Mouse (Mus musculus) cerebellum, adult (tissue): ENCODE data around the gene Rngtt.
A peak's percentile ranks its signal among the peaks of the same experiment; 100 is the strongest.
"Not testable (repeated sequence)": the region's sequence is repeated elsewhere in the genome, so short reads cannot be mapped to it uniquely, and the experiment has no call there.

Experiments used
- ATAC-seq: cut with Nextera tagmentation; 2 replicates; pipeline ENCODE4 v1.9.2; 2017; ENCODE audit warnings: mild to moderate bottlenecking, moderate library complexity, mixed read lengths; ENCODE audit not compliant: insufficient number of reproducible peaks, low FRiP score, low TSS enrichment

The Rngtt gene

DNA sequence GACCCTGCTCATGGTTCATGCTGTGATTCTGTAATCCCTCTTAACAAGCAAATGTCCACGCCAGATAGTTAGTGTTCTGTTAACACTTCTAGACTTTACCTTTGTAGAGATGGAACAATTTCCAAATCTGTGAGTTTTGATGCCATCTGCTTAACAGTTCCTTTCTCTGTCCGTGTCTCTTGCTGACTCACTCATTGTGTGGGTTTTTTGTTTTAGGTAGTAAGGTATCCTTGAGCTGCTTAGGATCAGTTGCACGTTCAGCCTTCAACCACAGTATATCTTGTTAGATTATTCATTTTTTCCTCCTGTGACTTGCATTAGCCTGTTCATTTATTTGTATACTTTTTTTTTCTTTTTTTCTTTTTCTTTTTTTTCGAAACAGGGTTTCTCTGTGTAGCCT lies 107.3 kb downstream of the Rngtt start:
- ATAC-seq: no peak

DNA sequence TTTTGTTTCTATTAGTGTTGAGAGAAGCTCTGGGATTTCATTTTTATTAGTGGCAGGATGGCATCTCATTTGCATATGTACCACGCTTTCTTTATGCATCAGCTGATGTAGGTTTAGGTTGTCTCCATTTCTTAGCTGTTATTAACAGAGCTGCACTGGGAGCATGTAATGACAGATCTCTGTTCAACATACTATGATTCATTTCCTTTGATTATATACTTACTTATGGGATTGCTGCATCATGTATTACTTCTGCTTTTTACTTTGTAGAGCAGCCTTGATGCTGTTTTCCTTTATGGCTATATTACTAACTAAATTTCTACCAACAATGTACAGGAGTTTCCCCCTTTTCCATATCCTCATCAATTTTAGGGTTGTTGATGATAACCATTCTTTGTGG lies 109.5 kb downstream of the Rngtt start:
- no peak for ATAC-seq

DNA sequence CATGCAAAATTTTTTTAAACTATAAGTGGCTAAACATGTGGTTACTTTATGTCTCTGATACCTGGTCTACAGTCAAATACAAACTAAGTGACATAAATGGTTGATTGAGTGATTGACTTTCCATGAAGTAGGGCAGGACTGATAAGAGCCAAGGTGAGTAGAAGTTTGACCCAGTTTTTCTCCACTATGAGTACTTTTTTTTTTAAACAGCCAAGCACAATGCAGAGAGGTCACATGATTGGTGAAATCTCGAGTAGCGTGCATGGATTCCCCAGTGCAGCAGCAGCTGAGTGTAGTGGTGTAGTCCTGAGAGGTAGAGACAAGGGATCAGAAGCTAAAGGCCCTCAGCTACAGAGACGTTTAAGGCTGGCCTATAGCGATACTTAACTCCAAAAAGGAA lies 118.7 kb downstream of the Rngtt start:
- ATAC-seq: no peak

DNA sequence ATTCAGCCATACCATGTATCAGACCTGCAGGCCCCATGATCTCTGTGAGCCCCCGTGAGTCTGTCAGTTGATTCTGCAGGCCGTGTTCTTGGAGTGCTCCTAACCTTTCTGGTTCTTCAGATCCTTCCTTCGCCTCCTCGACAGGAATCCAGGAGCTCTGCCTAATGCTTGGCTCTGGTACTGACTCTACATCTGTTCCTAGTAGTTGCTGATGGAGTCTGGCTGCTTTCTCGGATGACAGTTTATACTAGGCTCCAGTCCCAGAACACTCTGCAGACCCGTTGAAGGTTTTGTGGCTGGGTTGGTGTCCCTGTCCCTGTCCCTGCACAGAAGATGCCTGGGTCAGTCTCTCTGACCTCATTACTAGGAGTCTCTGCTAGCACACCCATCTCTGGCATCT lies 131.8 kb downstream of the Rngtt start:
- peak; percentile 49; the same call in 1 of the 2 replicates for ATAC-seq

DNA sequence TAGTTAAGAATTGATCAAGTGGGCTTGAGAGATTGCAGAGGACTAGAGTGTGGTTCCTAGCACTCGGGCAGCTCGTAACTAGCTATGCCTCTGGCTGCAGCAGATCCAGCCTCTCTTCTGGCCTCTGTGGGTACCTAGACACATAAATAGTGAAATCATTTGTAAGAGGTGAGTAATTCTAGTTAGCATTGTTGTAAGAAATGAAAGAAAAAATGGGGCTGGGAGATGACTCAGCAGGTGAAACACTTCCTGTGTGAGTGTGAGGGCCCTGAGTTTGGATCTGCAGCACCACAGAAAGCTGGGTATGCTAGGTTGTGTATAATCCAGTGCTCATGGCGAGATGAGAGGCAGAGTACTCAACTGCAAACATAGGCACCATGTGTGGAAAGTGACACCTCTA lies 136.2 kb downstream of the Rngtt start:
- no peak for ATAC-seq

DNA sequence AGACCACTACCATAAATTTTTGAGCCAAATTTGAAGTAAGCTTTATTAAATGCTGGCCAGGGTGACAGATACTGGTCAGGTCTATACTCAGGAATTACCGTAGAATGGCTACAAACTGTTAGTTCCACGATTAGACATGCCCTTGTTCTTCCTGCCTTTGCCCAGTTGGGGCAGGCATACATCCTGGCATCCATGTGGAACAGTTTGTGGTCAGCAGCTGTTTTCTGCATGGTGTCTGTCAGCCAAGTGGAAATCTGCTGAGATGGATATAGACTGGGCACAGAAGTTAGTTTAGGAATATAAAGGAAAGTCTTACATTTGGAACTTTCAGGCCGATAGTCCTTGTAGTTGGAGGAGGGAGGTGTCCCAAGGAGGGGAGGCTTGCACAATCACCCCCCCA lies 136.8 kb downstream of the Rngtt start:
- ATAC-seq: no peak

DNA sequence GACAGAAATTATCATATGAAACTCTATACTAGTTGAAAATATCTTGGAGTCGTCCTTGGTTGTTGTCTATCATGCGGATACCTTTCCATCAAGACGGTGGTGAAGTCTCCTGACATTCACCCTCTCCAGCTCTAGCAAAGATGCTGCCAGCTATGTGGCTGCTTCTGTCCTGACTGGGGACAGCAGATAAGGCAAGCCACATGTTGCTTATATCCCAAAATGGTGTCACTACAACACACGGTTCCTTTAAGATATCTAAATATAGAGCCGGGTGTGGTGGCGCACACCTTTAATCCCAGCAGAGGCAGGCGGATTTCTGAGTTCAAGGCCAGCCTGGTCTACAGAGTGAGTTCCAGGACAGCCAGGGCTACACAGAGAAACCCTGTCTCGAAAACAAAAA lies 140.2 kb downstream of the Rngtt start:
- not testable (repeated sequence) for ATAC-seq

DNA sequence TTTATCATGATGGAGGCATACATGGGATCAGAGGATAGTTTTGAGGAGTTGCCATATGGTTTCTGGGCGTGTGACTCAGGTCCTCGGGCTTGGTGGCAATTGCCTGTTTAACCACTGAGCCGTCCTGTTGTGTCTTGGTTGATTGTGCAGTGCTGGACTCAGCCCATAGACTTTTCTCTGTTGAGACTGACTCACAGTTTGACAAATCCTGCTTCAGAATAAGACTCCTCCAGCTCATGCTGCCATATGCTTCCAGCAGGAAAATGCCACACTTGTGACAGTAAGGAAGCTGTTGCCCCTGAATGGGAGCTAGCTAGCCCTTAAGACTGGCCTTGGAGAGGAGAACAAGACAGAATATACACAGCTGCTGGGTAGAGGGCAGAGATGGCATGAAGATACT lies 149.7 kb downstream of the Rngtt start:
- ATAC-seq: no peak

DNA sequence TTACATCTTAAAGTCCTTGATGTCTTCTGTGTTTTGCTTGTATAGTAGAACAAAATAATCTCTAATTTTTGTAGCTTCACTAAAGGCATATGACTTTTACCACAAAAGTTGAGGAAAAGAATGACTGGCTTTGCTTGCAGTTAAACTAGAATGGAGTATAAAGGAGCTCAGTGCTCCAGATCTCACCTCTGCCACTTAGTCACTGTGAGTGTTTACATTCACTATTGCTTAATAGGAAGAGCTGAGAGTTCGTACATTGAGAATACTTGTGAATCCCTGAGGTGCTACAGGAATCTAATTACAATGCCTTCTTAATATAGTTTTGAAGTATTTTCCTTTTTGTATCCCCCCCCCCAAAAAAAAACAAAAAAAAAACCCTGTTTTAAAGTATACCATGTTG lies 154.3 kb downstream of the Rngtt start:
- no peak for ATAC-seq

DNA sequence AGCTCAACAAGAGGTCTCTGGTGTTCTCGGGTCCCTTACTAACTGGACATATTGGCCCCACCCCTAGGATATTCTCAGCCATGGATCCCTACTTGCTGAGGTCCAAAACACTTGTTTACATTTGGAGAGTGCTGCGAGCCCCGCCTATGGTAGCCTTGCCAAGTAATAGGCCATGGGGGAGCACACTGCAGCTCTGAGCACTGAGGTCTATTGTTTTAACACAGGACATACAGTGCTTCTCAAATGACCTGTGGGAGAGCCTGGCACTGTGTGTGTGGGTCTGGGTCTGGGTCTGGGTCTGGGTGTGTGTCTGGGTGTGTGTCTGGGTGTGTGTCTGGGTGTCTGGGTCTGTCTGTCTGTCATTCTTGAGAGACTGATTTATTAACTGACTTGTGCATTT lies 155.8 kb downstream of the Rngtt start:
- ATAC-seq: peak; percentile 31; the same call in 1 of the 2 replicates

DNA sequence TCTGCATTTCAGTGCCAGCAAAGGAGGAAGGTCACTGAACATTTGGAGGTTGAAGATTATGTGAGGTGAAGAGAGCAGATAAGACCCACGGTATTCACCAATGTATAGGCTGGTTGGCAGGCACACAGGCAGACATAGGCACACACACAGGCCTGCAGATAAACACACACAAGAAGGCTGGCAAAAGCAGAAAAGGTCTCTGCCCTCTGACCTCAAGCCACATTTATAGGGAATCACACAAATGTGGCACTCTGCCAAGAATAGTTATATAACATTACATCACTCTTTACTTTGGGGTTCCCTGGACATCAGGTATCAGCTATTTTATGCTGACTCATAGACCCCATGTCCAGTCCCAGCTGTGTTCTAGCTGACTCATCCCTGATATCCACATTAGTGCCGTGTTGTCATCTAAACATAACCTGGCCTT lies 156.9 kb downstream of the Rngtt start:
- ATAC-seq: no peak

DNA sequence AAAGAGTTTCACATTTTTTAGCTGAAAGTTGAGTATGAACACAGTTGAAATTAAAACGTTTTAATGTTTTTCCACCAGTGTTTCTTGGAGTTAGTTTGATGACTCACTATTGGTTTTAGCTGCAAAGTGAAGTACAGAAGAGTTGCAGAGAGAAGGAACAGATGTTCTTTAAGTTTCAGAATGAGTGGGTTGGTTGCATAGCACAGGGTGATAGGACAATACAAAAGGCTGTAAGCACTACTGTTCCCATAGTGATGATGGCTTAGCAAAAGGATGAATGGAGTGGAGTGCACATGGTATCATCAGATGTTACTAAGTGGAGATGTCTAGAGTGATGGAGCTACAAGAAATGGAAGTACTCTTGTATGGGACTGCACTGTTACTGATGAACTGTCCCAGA lies 157.5 kb downstream of the Rngtt start:
- ATAC-seq: no peak

DNA sequence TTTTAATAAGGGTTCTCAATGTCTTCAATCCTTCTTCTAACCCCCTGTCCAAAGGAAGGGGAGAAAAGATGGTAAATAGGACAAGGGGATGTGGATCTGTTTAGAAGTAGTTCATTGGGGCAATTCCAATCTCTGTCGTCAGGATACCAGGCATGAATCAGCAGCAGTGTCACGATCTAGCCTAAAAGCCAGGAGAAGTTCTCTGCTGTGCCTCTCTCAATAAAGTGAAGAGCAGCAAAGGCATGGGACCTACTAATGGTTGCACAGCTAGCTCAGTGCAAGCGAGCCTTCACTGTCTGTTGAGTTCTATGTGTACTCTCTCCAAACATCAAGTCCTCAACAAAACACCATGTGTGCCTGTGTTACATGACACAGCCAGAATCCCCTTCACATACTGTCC lies 158.0 kb downstream of the Rngtt start:
- no peak for ATAC-seq

DNA sequence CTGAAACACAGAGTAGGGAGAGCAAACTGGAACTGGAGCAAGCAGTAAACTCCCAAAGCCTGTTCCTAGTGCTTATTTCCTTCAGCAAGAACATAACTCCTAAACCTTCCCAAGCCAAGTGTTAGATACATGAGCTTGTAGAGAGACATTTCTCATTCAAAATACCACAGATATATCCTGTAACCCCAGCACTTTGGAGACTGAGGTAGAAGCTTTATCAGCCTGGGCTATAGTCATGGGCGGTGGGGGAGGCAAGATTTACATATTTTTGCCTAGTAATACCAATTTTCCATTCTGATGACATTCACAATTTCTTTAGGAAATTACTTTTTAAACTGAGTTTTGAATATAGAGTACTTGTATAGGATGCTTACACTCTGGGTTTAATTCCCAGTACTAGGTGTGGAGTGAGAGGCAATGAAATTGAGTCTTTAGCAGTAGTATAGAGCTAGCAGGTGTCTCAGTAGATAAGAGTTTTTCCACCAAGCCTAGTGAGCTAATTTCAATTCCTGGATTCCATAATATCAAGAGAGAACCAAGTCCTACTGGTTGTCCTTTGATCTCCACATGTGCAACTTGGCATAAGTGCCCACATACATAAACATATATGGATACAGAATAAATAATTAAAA lies 160.7 kb downstream of the Rngtt start:
- no peak for ATAC-seq

DNA sequence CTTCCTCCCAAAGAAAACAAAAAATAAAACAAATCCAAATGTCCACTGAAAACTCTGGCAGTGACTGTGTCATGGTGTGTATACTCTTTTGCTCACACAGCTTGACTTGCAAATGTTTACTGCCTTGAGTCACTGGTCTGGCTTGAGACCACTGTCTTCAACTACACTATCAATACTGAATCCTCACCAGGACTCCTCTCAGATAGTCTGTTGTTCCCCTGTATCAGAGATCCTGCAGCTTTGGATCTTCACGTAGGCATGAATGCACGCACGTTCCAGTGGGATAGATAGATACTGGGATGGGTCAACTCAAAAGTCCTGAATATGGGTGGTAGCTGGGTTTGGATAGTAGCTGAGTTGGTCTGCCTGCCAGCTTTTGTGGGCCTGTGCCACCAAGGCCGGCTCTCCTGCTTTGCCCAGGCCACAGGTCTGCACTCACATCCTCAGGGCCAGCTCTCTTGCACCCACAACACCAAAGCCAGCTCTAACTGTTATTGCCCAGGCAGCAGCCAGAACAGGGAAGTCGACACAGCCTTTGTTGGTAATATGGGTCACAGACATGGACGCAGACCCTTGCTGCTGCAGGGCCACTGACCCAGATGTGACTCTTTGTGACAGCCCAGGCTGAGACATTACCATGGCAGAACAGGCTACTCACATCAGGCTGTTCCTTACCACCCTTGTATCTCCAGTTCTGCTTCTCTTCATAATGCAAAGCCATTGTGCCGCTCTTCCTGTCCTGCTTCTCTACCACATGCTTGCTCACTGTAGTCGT lies 168.1 kb downstream of the Rngtt start:
- ATAC-seq: no peak

DNA sequence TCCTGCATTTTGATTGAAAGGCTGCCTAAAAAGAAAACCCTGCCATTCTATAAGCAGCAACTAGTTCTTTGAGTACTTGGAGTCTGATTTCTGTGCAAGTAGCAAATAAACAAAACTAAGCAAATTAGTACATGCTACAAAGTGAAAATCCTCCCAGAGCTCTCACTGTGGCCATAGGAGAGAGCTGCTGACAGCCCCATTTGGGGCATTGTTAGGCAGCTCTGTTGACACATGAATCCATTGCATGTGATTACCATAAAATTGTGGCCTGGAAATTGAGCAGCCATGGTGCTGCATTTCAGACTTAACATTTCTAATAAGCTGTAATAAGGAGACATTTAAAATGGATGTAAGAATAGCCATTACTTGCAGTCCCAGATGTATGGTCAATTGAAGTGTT lies 171.6 kb downstream of the Rngtt start:
- no peak for ATAC-seq

DNA sequence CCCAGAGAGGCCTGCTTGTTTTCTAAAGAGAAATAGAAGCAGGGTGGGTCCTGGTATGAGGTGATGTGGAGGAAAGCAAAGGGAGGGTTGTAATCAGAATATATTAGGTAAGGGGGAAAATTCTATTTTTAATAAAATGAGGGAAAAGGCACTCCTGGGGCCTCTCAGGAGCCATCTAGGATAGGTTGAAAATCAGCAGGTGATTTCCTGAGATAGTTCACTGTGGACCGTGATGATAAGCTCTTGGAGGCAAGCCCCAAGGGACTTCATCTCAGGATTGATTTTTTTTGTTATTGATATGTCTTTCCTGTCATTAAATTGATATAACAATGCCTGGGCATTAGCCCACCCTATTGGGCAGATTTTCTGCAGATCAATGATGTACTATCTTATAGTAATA lies 175.9 kb downstream of the Rngtt start:
- ATAC-seq: no peak

DNA sequence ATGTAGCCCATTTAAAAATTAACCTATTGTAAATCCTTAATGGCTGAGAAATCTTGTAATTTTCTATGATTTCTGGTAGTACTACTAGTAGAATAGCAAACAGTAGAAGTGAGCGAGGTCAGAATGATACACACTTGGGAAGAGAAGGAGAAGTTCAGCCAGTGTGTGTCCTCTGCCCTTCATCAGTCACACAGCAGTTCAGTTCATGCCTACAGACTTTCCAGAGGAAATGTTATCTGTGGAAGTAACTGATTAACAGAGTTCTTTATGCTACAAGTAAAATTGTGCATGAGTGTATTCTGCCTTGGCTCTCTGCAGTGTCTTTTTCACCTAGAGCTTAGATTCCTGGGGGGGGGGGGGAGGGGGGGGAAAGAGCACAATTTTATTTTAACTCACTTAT lies 181.0 kb downstream of the Rngtt start:
- no peak for ATAC-seq

DNA sequence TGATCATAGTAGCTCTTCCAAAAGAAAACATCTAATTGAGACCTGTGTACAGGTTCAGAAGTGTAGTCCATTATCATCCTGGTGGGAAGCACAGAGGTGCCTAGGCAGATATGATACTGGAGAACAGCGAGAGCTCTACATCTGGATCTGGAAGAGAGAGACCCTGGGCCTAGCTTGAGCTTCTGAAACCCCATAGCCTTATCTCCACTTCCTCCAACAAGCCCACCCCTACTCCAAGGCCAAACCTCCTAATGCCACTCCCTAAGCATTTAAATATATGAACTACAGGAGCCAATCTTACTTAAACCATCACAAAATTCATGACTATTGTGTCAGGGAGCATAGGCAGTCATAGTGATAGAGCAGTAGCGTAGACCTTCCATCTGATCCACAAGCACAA lies 184.3 kb downstream of the Rngtt start:
- ATAC-seq: no peak

DNA sequence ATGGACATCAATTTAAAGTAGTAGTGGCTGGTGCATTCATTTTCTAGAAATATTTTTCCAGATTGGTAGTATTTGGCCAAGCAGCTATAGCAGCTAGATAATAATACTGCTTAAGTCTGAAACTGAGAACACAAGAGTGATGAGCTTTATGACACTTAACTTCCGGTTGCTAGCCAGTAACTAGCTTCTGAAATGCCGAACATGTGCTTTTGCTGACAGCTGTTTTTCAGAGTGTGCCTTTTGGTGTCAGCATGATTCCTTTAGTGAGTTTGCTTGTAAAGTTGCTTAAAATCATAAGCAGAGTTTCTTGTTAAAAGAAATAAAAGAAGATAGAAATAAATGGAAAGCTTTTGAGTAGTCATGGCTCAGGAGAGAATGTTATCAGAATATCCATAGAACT lies 186.9 kb downstream of the Rngtt start:
- no peak for ATAC-seq

DNA sequence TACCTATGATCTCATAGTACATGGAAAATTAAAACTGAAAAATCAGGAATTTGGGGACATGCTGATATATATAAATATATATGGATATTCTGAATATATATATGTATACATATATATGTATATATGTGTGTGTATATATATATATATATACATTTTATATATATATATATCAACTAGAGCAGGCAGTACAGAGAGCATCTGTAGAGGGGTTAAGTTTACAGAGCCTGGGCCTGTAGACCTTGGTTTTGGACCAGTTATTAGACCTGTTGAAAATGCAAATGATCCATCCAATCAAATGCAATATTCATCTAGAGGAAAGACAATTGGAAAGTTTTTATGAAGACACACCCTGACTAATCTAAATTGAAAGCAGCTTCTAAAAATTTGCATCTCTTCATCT lies 187.5 kb downstream of the Rngtt start:
- no peak for ATAC-seq

DNA sequence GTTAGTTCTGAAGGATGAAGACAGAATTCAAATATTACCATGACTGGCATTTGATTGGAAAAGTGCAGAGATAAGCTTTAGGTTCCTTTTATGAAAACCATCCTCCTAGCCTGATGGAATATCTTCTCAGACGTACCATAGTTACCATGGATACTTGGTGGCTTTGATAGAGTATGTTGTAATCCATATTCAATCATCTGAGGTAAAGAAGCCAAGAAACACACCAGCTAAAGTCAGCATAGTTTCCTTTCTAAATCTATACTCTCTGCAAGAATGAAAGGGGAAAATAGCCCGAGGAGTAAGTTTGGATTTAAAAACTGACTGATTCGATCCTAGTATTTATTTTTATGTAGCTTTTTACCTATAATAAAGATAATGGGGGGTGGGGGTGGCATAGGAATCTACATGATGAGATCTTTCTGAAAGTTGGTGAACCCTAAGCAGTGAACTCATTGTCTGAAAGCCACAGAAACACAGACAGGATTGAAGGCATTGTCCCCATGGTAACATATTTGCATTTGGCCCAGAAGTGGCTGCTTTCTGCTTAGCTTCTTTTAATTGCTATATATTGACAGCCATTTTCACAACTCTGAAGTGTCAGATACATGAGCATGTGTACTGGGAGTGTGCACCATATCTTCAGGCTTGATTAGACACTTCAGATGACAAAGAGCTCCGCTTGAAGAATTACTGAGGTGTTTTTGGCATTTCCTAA lies 188.2 kb downstream of the Rngtt start:
- no peak for ATAC-seq
